Mouse (Mus musculus) heart, postnatal 0 days (tissue): ENCODE results near the gene Rbks. TPM values are rescaled to one million over a fixed set of nuclear protein-coding genes. Genes with fewer than 3 reads are reported as not detected.

ENCODE experiments used
- ATAC-seq: fragments of 200-750 bp; cut with Nextera tagmentation; 2 replicates; pipeline ENCODE4 v1.8.0; 2017; ENCODE audit warnings: low read depth, moderate number of reproducible peaks, moderate library complexity; ENCODE audit not compliant: insufficient read depth
- DNase-seq: peaks from one replicate; pipeline ENCODE4 v3.0.0-alpha.2; 2016; ENCODE audit warnings: low spot score
- H3K27ac ChIP-seq: fragments of 300-500 bp; sonication (generic); 2 replicates; pipeline ENCODE4 v1.5.1; 2014; ENCODE audit warnings: low read depth, mild to moderate bottlenecking
- H3K27me3 ChIP-seq: fragments of 300-500 bp; sonication (generic); 2 replicates; pipeline ENCODE4 v1.6.1; 2014; ENCODE audit warnings: low read length, mixed read lengths; ENCODE audit not compliant: control insufficient read depth, insufficient read depth
- H3K36me3 ChIP-seq: fragments of 300-500 bp; sonication (generic); replicated peaks from 2 replicates; pipeline ENCODE4 v1.6.1; 2014; ENCODE audit warnings: low read length, mixed read lengths; ENCODE audit not compliant: control insufficient read depth, insufficient read depth
- H3K4me1 ChIP-seq: fragments of 300-500 bp; sonication (generic); 2 replicates; pipeline ENCODE4 v1.6.1; 2014; ENCODE audit warnings: antibody characterized with exemption; ENCODE audit not compliant: control insufficient read depth, insufficient read depth
- H3K4me2 ChIP-seq: fragments of 300-500 bp; sonication (generic); 2 replicates; pipeline ENCODE4 v1.6.1; 2014; ENCODE audit warnings: low read depth, mild to moderate bottlenecking, low read length, moderate library complexity
- H3K4me3 ChIP-seq: fragments of 300-500 bp; sonication (generic); 2 replicates; pipeline ENCODE4 v1.5.1; 2014; ENCODE audit warnings: low read depth, low read length
- H3K9ac ChIP-seq: fragments of 300-500 bp; sonication (generic); replicated peaks from 2 replicates; pipeline ENCODE4 v1.6.1; 2014; ENCODE audit warnings: low read depth, low read length, mixed read lengths
- H3K9me3 ChIP-seq: fragments of 300-500 bp; sonication (generic); replicated peaks from 2 replicates; pipeline ENCODE4 v1.6.1; 2016; ENCODE audit warnings: low read length; ENCODE audit not compliant: control insufficient read depth
- CTCF ChIP-seq: IDR thresholded peaks from 2 replicates; pipeline ENCODE4 v1.5.1; 2016; ENCODE audit warnings: antibody characterized with exemption, control low read depth, low read depth
- EP300 ChIP-seq: IDR thresholded peaks from 2 replicates; pipeline ENCODE4 v1.6.1; 2016; ENCODE audit warnings: antibody characterized with exemption, low read depth
- WGBS: fragments of 180-500 bp; shearing (Covaris S2); extraction: QIAGEN DNeasy Blood & Tissue Kit; methylation state at CpG from one replicate; pipeline ENCODE4 v1.1.7; 2014; 5-methylcytosine and 5-hydroxymethylcytosine counted together
- polyA plus RNA-seq: library from polyadenylated mRNA; unstranded; fragments of >200 nt; fragmentation: Nextera tagmentation; extraction: Ambion mirVana; gene quantifications from 2 replicates; pipeline ENCODE4 v1.2.1, GENCODE M21; 2015
- total RNA-seq: library from RNA; depleted of rRNA; stranded (reverse); fragments of >200 nt; gene quantifications from 2 replicates; pipeline ENCODE4 v1.2.3, GENCODE M21; 2014; ENCODE audit warnings: low replicate concordance

Gene Rbks
- total and polyA plus RNA-seq, 2 experiments from 2014 or later: 0.53 to 9.1 TPM

DNA sequence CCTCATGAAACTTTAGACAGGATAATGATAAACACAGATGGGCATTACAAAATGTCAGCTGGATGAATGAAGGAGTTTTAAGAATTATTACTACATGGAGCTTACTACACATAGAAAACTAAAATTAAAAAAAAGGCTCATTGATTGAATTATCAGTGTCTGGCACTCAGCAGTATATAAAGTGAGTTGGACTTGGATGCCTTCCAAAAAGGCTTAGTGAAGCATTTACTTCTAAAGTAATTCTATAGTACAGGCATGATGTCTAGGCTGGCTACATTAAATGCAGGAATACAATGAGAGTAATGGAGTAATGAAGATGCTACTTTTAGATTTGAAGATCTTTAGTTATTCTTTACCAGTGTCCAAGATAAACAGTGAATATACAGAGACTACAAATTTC is 4.2 kb downstream of the Rbks start:
- no peak overlapping the region for H3K4me2 ChIP-seq
- H3K9ac ChIP-seq: no peak overlapping the region
- 0 out of 2 replicates have a peak, but pooled peaks cover 4% of the 10 kb centered on the region for H3K4me1 ChIP-seq
- no peak overlapping the region for H3K27ac ChIP-seq
- no peak for TF ChIP-seq CTCF
- TF ChIP-seq EP300: no peak
- ATAC-seq: no peak
- H3K4me3 ChIP-seq: no peak overlapping the region
- no peaks in the 10 kb centered on the region for H3K27me3 ChIP-seq
- DNase-seq: no peak
- H3K9me3 ChIP-seq: no peaks in the 10 kb centered on the region
- no peaks in the 10 kb centered on the region for H3K36me3 ChIP-seq

- 78% methylated on average over 3 of the region's 3 CpGs for WGBS
Observed at GRCm38 (mm10) chr5:31687972-31688371, 9.5 kb downstream of the Rbks start.

GRCm38 (mm10) chr5:31686040-31686439 is 11.4 kb downstream of the Rbks start:
- DNase-seq (no peak), ATAC-seq (no peak)
- H3K4me1 ChIP-seq: no peaks in the 10 kb centered on the region
- H3K4me2 ChIP-seq: no peak overlapping the region
- 35% methylated on average over 2 of the region's 2 CpGs for WGBS
- no peak overlapping the region for H3K27ac ChIP-seq
- no peaks in the 10 kb centered on the region for H3K27me3 ChIP-seq
- no peak for TF ChIP-seq CTCF
- TF ChIP-seq EP300: no peak
- no peaks in the 10 kb centered on the region for H3K36me3 ChIP-seq
- H3K9me3 ChIP-seq: no peaks in the 10 kb centered on the region
- H3K9ac ChIP-seq: no peak overlapping the region
- no peak overlapping the region for H3K4me3 ChIP-seq

More at GRCm38 (mm10) chr5:31687972-31688371, 9.5 kb downstream of the Rbks start:
- Histone ChIP-seq H3K27me3 (no peaks in the 10 kb centered on the region), H3K4me3 (no peak overlapping the region), H3K27ac (no peak overlapping the region), H3K9ac (no peak overlapping the region), H3K4me1 (no peaks in the 10 kb centered on the region), H3K36me3 (no peaks in the 10 kb centered on the region), H3K4me2 (no peak overlapping the region), H3K9me3 (no peaks in the 10 kb centered on the region)
- ATAC-seq (no peak), DNase-seq (no peak)
- TF ChIP-seq EP300: no peak
- no peak for TF ChIP-seq CTCF

- H3K27ac ChIP-seq: no peak overlapping the region
- WGBS: 92% methylated on average over 1 of the region's 1 CpGs
- H3K9me3 ChIP-seq: no peaks in the 10 kb centered on the region
- H3K27me3 ChIP-seq: no peaks in the 10 kb centered on the region
- H3K4me3 ChIP-seq: no peak overlapping the region
- H3K4me2 ChIP-seq: no peak overlapping the region
- ATAC-seq (no peak), DNase-seq (no peak)
- H3K4me1 ChIP-seq: no peaks in the 10 kb centered on the region
- H3K36me3 ChIP-seq: no peaks in the 10 kb centered on the region
- no peak overlapping the region for H3K9ac ChIP-seq
- TF ChIP-seq CTCF (no peak), EP300 (no peak)
Observed at GRCm38 (mm10) chr5:31682305-31682704, 15.1 kb downstream of the Rbks start.

DNA sequence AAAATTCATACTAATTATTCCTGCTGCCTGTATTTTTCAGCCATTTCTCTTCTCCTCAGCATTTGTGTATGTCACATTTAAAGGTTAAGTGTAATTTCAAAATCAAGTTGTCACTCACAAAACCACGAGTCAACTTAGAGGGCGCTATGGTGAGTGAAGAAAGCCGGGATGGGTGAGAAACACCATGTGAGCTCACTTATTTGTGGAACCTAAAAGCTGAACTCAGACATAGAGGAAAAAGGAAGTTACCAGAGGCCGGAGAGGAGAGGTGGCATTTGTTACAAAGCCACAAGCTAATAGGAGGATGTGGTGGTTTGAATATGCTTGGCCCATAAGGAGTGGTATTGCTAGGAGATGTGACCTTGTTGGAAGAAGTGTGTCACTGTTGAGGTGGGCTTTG is 17.2 kb downstream of the Rbks start:
- Histone ChIP-seq H3K4me1 (no peaks in the 10 kb centered on the region), H3K4me3 (no peak overlapping the region), H3K27ac (no peak overlapping the region), H3K36me3 (no peaks in the 10 kb centered on the region), H3K9ac (no peak overlapping the region), H3K4me2 (no peak overlapping the region), H3K27me3 (no peaks in the 10 kb centered on the region), H3K9me3 (no peaks in the 10 kb centered on the region)
- whole genome bisulfite sequencing: 74% methylated on average over 4 of the region's 4 CpGs
- no peak for TF ChIP-seq CTCF
- no peak for TF ChIP-seq EP300
- DNase-seq (no peak), ATAC-seq (no peak)

DNA sequence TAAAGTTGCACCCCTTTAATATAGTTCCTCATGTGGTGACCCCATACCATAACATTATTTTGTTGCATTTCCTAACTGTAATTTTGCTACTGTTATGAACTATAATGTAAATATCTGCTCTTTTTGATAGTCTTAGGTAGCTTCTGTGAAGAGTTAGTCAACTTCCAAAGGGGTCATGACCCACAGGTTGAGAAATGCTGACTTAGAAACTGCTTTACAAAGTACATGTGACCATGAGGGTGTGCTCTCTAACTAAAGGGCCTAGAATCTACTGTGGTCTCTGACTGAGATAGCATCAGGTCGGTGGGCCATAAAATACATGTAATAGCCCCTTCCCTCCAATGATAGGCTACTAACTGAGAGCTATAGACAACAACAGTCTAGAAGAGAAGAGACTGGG is 19.4 kb downstream of the Rbks start:
- Histone ChIP-seq H3K27ac (no peak overlapping the region), H3K4me3 (no peak overlapping the region), H3K9ac (no peak overlapping the region), H3K4me2 (no peak overlapping the region), H3K4me1 (peaks cover 6% of the 10 kb centered on the region), H3K9me3 (no peaks in the 10 kb centered on the region), H3K36me3 (no peaks in the 10 kb centered on the region), H3K27me3 (no peaks in the 10 kb centered on the region)
- WGBS: 76% methylated on average over 1 of the region's 1 CpGs
- ATAC-seq (no peak), DNase-seq (no peak)
- TF ChIP-seq EP300: no peak
- no peak for TF ChIP-seq CTCF
